Mouse (Mus musculus): ENCODE measurements around the gene Obp2a.

- TF ChIP-seq CTCF (IDR thresholded peaks at IDR 0.05; ENCODE audit: control insufficient read depth, insufficient read depth, insufficient replicate concordance, low read depth, low read length) (no peak), POLR2A (IDR thresholded peaks at IDR 0.05; ENCODE audit: control insufficient read depth, low read depth, low read length) (no peak)
Observed at GRCm38 (mm10) chr2:25660279-25660678, 39.6 kb upstream of the Obp2a start.

Data from testis, adult 2 months (tissue).